Mouse (Mus musculus): ENCODE results near the gene Pygo1. TPM values are rescaled to one million over a fixed set of nuclear protein-coding genes. Genes with fewer than 3 reads are reported as not detected.

The Pygo1 gene
- polyA plus RNA-seq, 1 experiment, result 0.52 TPM

DNA sequence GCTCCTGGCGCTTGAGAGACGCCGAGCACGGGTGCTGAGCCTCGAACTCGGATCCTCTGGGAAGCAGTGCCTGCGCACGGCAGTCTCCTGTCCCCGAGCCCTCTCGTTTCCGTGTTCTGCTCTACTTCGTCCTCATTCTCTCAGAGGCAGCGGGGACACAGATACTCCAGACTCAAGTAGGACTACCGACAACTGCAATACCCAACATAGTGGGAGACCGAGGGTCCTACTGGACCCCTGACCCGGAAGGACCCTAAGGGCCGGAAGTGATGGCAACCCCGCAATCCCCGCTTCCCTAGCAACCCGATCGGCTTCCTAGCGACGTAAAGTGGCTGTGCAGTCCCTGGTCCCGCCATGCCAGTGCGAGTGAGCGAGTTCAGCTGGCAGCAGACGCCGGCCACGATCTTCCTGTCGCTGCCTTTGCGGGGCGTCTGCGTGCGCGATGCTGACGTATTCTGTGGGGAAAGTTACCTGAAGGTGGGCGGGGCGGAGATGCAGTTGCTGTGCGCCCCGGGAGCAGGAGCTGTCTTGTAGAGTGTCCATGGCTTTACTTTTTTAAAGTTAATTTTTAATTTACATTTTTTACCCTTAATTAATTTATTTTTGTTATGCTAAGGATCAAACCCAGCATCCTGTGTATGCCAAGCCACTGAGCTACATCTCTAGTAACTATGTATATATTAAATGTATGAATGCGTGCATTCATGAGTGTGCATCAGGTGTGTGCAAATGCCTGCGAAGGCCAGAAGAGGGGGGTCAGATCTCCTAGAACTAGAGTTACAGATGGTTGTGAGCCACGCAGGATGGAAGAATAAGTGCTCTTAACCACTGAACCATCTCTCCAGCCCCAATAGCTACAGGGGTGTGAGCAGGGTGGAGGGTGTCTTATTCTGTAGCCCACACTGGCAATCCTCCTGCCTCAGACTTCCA lies 33.3 kb downstream of the Pygo1 start, which contains the start of the genes Dyx1c1 and Gm44503:
Gene Dyx1c1, plus strand, starts transcription at position 265 of the 930 bp plus-strand sequence.
Gene Gm44503, plus strand, starts transcription at position 332 of the 930 bp plus-strand sequence.
- H3K27ac ChIP-seq (ENCODE audit: control insufficient read depth, insufficient read depth, low read depth, low read length), result peak within 1 kb of the TSS; percentile 78
- H3K27me3 ChIP-seq (ENCODE audit: control insufficient read depth, insufficient read depth, low read length), result no peaks in the 10 kb centered on the region
- H3K4me3 ChIP-seq (ENCODE audit: control insufficient read depth, low read depth, low read length), result peak within 1 kb of the TSS; percentile 97
- TF ChIP-seq CTCF (IDR thresholded peaks at IDR 0.05; ENCODE audit: control insufficient read depth, insufficient read depth, insufficient replicate concordance, low read depth, low read length), result no peak
- peak; percentile 89 for TF ChIP-seq POLR2A (IDR thresholded peaks at IDR 0.05; ENCODE audit: control insufficient read depth, low read depth, low read length)
- peaks cover 1% of the 10 kb centered on the region; the same call in 1 of the 2 replicates for H3K36me3 ChIP-seq (ENCODE audit: control insufficient read depth, insufficient read depth, low read length)
- H3K4me1 ChIP-seq (ENCODE audit: control insufficient read depth, insufficient read depth, low read length), result peaks cover 5% of the 10 kb centered on the region; the same call in 1 of the 2 replicates

- peaks cover 5% of the 10 kb centered on the region; the same call in 1 of the 2 replicates for H3K4me1 ChIP-seq (ENCODE audit: control insufficient read depth, insufficient read depth, low read length)
- H3K27ac ChIP-seq (ENCODE audit: control insufficient read depth, insufficient read depth, low read depth, low read length), result no peak overlapping the region
- no peak overlapping the region for H3K4me3 ChIP-seq (ENCODE audit: control insufficient read depth, low read depth, low read length)
- TF ChIP-seq POLR2A (IDR thresholded peaks at IDR 0.05; ENCODE audit: control insufficient read depth, low read depth, low read length) (no peak), CTCF (IDR thresholded peaks at IDR 0.05; ENCODE audit: control insufficient read depth, insufficient read depth, insufficient replicate concordance, low read depth, low read length) (no peak)
- peaks cover 1% of the 10 kb centered on the region for H3K36me3 ChIP-seq (ENCODE audit: control insufficient read depth, insufficient read depth, low read length)
- H3K27me3 ChIP-seq (ENCODE audit: control insufficient read depth, insufficient read depth, low read length), result no peaks in the 10 kb centered on the region
Measured at GRCm38 (mm10) chr9:72961346-72961745, 35.9 kb downstream of the Pygo1 start.

- Histone ChIP-seq H3K4me3 (ENCODE audit: control insufficient read depth, low read depth, low read length) (no peak overlapping the region), H3K36me3 (ENCODE audit: control insufficient read depth, insufficient read depth, low read length) (peaks cover 1% of the 10 kb centered on the region), H3K27me3 (ENCODE audit: control insufficient read depth, insufficient read depth, low read length) (no peaks in the 10 kb centered on the region), H3K27ac (ENCODE audit: control insufficient read depth, insufficient read depth, low read depth, low read length) (no peak overlapping the region), H3K4me1 (ENCODE audit: control insufficient read depth, insufficient read depth, low read length) (peaks cover 5% of the 10 kb centered on the region; the same call in 1 of the 2 replicates)
- TF ChIP-seq CTCF (IDR thresholded peaks at IDR 0.05; ENCODE audit: control insufficient read depth, insufficient read depth, insufficient replicate concordance, low read depth, low read length) (no peak), POLR2A (IDR thresholded peaks at IDR 0.05; ENCODE audit: control insufficient read depth, low read depth, low read length) (no peak)
Measured at GRCm38 (mm10) chr9:72961959-72962358, 36.5 kb downstream of the Pygo1 start.

DNA sequence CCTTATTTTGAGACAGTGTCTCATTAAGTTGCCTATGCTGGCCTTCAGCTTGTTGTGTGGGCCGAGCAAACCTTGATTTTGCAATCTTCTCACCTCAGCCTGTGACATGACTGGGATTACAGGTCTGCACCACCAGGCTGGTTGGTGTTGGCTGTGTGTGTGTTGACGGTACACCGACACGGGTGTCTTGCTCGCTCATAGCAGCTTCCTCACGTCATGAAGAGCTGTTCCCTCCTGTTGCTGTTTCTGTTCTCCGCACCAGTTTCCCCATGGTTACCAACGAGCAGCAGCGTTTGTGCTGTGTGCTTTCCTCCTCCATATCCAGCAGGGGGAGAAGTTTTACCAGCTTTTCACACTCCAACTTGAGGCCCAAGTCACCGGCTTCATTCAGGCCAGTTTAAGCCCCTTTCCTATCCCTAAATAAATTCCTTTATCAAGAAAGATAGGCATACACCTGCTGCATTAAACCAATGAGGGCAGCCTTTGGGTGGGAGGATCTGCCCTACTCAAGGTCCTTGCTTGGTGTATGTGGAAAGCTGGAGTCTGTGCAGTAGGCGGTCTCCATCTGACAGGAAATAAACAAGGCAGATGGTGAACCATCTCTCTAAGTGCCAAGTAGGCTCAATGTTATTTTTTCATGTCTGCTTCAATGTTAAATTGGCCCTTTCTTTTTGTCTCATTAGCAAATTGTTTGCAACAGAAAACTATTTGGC lies 43.1 kb downstream of the Pygo1 start:
- Histone ChIP-seq H3K4me3 (ENCODE audit: control insufficient read depth, low read depth, low read length) (no peak overlapping the region), H3K4me1 (ENCODE audit: control insufficient read depth, insufficient read depth, low read length) (no peaks in the 10 kb centered on the region), H3K27me3 (ENCODE audit: control insufficient read depth, insufficient read depth, low read length) (no peaks in the 10 kb centered on the region), H3K27ac (ENCODE audit: control insufficient read depth, insufficient read depth, low read depth, low read length) (no peak overlapping the region), H3K36me3 (ENCODE audit: control insufficient read depth, insufficient read depth, low read length) (no peaks in the 10 kb centered on the region; the same call in 1 of the 2 replicates)
- peak; percentile 40; the same call in 1 of the 2 replicates for TF ChIP-seq CTCF (IDR thresholded peaks at IDR 0.05; ENCODE audit: control insufficient read depth, insufficient read depth, insufficient replicate concordance, low read depth, low read length)
- no peak for TF ChIP-seq POLR2A (IDR thresholded peaks at IDR 0.05; ENCODE audit: control insufficient read depth, low read depth, low read length)

DNA sequence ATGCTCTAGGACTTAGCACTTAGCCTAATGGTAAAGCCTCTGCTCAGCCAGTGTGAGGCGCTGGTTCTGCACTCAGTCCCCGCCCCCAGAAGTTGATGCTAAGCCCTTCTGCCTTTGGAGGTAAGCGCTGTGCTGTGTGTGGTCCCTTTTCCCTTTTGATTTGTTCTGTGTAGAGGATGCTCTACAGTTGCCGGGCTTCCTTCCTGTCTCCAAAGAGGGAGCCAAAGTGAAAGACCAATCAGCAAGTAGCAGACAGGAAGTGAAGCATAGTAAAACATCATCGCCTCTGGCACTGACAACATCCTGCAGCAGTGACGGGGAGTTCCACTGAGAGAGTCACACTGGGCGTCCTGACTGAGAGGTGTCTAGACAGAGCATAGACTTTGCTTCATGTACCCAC lies 44.4 kb downstream of the Pygo1 start:
- TF ChIP-seq CTCF (IDR thresholded peaks at IDR 0.05; ENCODE audit: control insufficient read depth, insufficient read depth, insufficient replicate concordance, low read depth, low read length), result no peak
- no peaks in the 10 kb centered on the region for H3K4me1 ChIP-seq (ENCODE audit: control insufficient read depth, insufficient read depth, low read length)
- H3K4me3 ChIP-seq (ENCODE audit: control insufficient read depth, low read depth, low read length), result no peak overlapping the region
- H3K27ac ChIP-seq (ENCODE audit: control insufficient read depth, insufficient read depth, low read depth, low read length), result no peak overlapping the region
- H3K36me3 ChIP-seq (ENCODE audit: control insufficient read depth, insufficient read depth, low read length), result no peaks in the 10 kb centered on the region; the same call in 1 of the 2 replicates
- H3K27me3 ChIP-seq (ENCODE audit: control insufficient read depth, insufficient read depth, low read length), result no peaks in the 10 kb centered on the region

- H3K4me3 ChIP-seq (ENCODE audit: control insufficient read depth, low read depth, low read length), result no peak overlapping the region
- H3K4me1 ChIP-seq (ENCODE audit: control insufficient read depth, insufficient read depth, low read length), result no peaks in the 10 kb centered on the region
- TF ChIP-seq CTCF (IDR thresholded peaks at IDR 0.05; ENCODE audit: control insufficient read depth, insufficient read depth, insufficient replicate concordance, low read depth, low read length), result no peak
- no peak for TF ChIP-seq POLR2A (IDR thresholded peaks at IDR 0.05; ENCODE audit: control insufficient read depth, low read depth, low read length)
- no peaks in the 10 kb centered on the region; the same call in 1 of the 2 replicates for H3K36me3 ChIP-seq (ENCODE audit: control insufficient read depth, insufficient read depth, low read length)
- H3K27me3 ChIP-seq (ENCODE audit: control insufficient read depth, insufficient read depth, low read length), result no peaks in the 10 kb centered on the region
- H3K27ac ChIP-seq (ENCODE audit: control insufficient read depth, insufficient read depth, low read depth, low read length), result no peak overlapping the region
Measured at GRCm38 (mm10) chr9:72972435-72972834, 47.0 kb downstream of the Pygo1 start.

DNA sequence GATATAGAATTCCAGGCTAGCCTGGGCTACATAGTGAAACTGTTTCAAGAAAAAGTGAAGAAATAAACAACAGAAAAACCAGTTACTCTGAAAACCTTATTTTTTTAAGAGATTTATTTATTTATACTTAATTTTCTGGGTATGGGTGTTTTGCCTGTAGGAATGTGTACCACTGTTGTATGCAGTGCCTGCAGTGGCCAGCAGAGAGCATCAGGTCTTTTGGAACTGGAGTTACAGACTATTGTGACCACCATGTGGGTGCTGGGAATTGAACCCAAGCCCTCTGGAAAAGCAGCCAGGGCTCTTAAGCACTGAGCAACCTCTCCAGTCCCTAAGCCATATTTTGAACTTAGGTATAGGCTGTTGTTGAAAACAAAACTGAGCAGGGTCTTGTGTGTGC lies 47.5 kb downstream of the Pygo1 start:
- TF ChIP-seq CTCF (IDR thresholded peaks at IDR 0.05; ENCODE audit: control insufficient read depth, insufficient read depth, insufficient replicate concordance, low read depth, low read length) (no peak), POLR2A (IDR thresholded peaks at IDR 0.05; ENCODE audit: control insufficient read depth, low read depth, low read length) (no peak)
- H3K4me1 ChIP-seq (ENCODE audit: control insufficient read depth, insufficient read depth, low read length), result no peaks in the 10 kb centered on the region

More for the DNA sequence above, 47.5 kb downstream of the Pygo1 start:
- H3K4me3 ChIP-seq (ENCODE audit: control insufficient read depth, low read depth, low read length), result no peak overlapping the region
- no peaks in the 10 kb centered on the region for H3K27me3 ChIP-seq (ENCODE audit: control insufficient read depth, insufficient read depth, low read length)
- H3K27ac ChIP-seq (ENCODE audit: control insufficient read depth, insufficient read depth, low read depth, low read length), result no peak overlapping the region
- H3K36me3 ChIP-seq (ENCODE audit: control insufficient read depth, insufficient read depth, low read length), result no peaks in the 10 kb centered on the region; the same call in 1 of the 2 replicates
